Comparison of ENCODE assay signal across 8 mouse cellular contexts in genomic region chr14:28508288-28509258, GRCm38 (mm10). TPM values are rescaled to one million over a fixed set of nuclear protein-coding genes. Genes with fewer than 3 reads are reported as not detected.
A peak's percentile ranks its signal among the peaks of the same experiment; 100 is the strongest.
DNase-seq lines count a peak whose midpoint lies in the region; ATAC-seq and TF ChIP-seq lines count a peak whose summit lies in the region.

No protein-coding gene starts in this region.

- ATAC-seq in liver, embryonic 12.5 days, result no peak
- ATAC-seq in intestine, postnatal 0 days, result no peak

- H3K4me3 ChIP-seq in liver, embryonic 12.5 days, result no peak overlapping the region
- H3K4me3 ChIP-seq in embryonic fibroblast, embryonic 13.5 days (ENCODE audit: insufficient read depth, low read length), result peak overlapping the region; percentile 59
- H3K4me3 ChIP-seq in intestine, postnatal 0 days (ENCODE audit: low read depth, low read length), result peak overlapping the region; percentile 40; the same call in 1 of the 2 replicates

- DNase-seq in liver, result no peak
- peak; percentile 18 for DNase-seq in retina, postnatal 1 day
- no peak for DNase-seq in thymus, postnatal 4 days
- no peak for DNase-seq in cerebellum, adult 18-20 months
- DNase-seq in layer of hippocampus, adult 8-10 months (ENCODE audit: low spot score in 2 of 2), result no peak

- H3K9me3 ChIP-seq in liver, embryonic 12.5 days (replicated peaks), result no peaks in the 10 kb centered on the region
- H3K9me3 ChIP-seq in intestine, postnatal 0 days (ENCODE audit: control insufficient read depth), result no peaks in the 10 kb centered on the region

- H3K36me3 ChIP-seq in liver, embryonic 12.5 days, result no peaks in the 10 kb centered on the region
- no peaks in the 10 kb centered on the region for H3K36me3 ChIP-seq in intestine, postnatal 0 days (ENCODE audit: control insufficient read depth, insufficient read depth)

- no peak overlapping the region for H3K27ac ChIP-seq in liver, embryonic 12.5 days
- H3K27ac ChIP-seq in embryonic fibroblast, embryonic 13.5 days (ENCODE audit: insufficient read depth, low read length), result peak overlapping the region; percentile 78
- no peak overlapping the region for H3K27ac ChIP-seq in intestine, postnatal 0 days (ENCODE audit: low read depth, low read length)

- 10% methylated on average over 27 of the region's 27 CpGs for WGBS in liver, embryonic 12.5 days (ENCODE audit: insufficient replicate concordance)
- 36% methylated on average over 27 of the region's 27 CpGs for WGBS in intestine, postnatal 0 days

- H3K27me3 ChIP-seq in liver, embryonic 12.5 days (replicated peaks), result peaks cover 100% of the 10 kb centered on the region
- H3K27me3 ChIP-seq in intestine, postnatal 0 days (replicated peaks; ENCODE audit: control insufficient read depth, insufficient read depth, low read length), result peaks cover 68% of the 10 kb centered on the region

- 0 out of 2 replicates have a peak, but pooled peaks cover 3% of the 10 kb centered on the region for H3K4me1 ChIP-seq in liver, embryonic 12.5 days
- 0 out of 2 replicates have a peak, but pooled peaks cover 5% of the 10 kb centered on the region for H3K4me1 ChIP-seq in embryonic fibroblast, embryonic 13.5 days (ENCODE audit: control insufficient read depth, insufficient read depth, low read length)
- H3K4me1 ChIP-seq in intestine, postnatal 0 days (replicated peaks; ENCODE audit: control insufficient read depth, insufficient read depth, low read length), result 0 out of 2 replicates have a peak, but pooled peaks cover 6% of the 10 kb centered on the region

- H3K4me2 ChIP-seq in liver, embryonic 12.5 days, result 0 out of 2 replicates have a peak overlapping the region, but pooled peaks have one; percentile 52
- H3K4me2 ChIP-seq in intestine, postnatal 0 days (replicated peaks; ENCODE audit: low read depth), result peak overlapping the region; percentile 64

- TF ChIP-seq CTCF in embryonic fibroblast, embryonic 13.5 days (IDR thresholded peaks at IDR 0.05; ENCODE audit: borderline replicate concordance, insufficient read depth, low read length), result no peak
- no peak for TF ChIP-seq CTCF in intestine, postnatal 0 days (IDR thresholded peaks at IDR 0.05; ENCODE audit: low read depth)

- no peak overlapping the region for H3K9ac ChIP-seq in liver, embryonic 12.5 days
- H3K9ac ChIP-seq in intestine, postnatal 0 days (ENCODE audit: low read depth, low read length), result no peak overlapping the region

- TF ChIP-seq POLR2A in embryonic fibroblast, embryonic 13.5 days (IDR thresholded peaks at IDR 0.05; ENCODE audit: low read depth, low read length), result peak; percentile 30; the same call in 1 of the 2 replicates

RNA-seq across cellular contexts. Expression of gene Wnt5a, which starts 4.0 kb away (rescaled TPM):
- polyA plus RNA-seq in liver, embryonic 12.5 days (2016; fragmentation: Nextera tagmentation; extraction: Ambion mirVana), result 0.57 and 0.59 TPM in 2 replicates
- 90.9 and 112 TPM in 2 replicates for polyA plus RNA-seq in embryonic fibroblast, embryonic 13.5 days (2011; ENCODE audit: insufficient read length, low read depth, missing spikeins)
- 11.6 and 12.0 TPM in 2 replicates for polyA plus RNA-seq in intestine, postnatal 0 days (2015; fragmentation: Nextera tagmentation; extraction: Ambion mirVana)
- total RNA-seq in layer of hippocampus, adult 8-10 months (2022), result 10 to 100 TPM; 10.1 to 11.2 (median 10.8) TPM
